Mouse (Mus musculus) cortical plate, adult 2 months (tissue): ENCODE measurements around the gene 1700008O03Rik. TPM values are rescaled to one million over a fixed set of nuclear protein-coding genes. Genes with fewer than 3 reads are reported as not detected.

Source experiments
- H3K27ac ChIP-seq: fragments of 200-500 bp; 2 replicates; pipeline ENCODE4 v1.5.1; 2012; ENCODE audit warnings: low read length, control low read depth, inconsistent platforms; ENCODE audit not compliant: insufficient read depth
- H3K4me1 ChIP-seq: fragments of 200-500 bp; 2 replicates; pipeline ENCODE4 v1.6.1; 2011; ENCODE audit warnings: low read length; ENCODE audit not compliant: control insufficient read depth, insufficient read depth
- H3K4me3 ChIP-seq: fragments of 200-500 bp; 2 replicates; pipeline ENCODE4 v1.5.1; 2011; ENCODE audit warnings: mild to moderate bottlenecking, low read length, control low read depth; ENCODE audit not compliant: insufficient read depth
- CTCF ChIP-seq: fragments of 200-500 bp; IDR thresholded peaks from 2 replicates; pipeline ENCODE4 v1.5.1; 2011; ENCODE audit warnings: mild to moderate bottlenecking, control low read depth, low read length; ENCODE audit not compliant: insufficient read depth; ENCODE audit errors: extremely low read depth
- POLR2A ChIP-seq: fragments of 200-500 bp; IDR thresholded peaks from 2 replicates; pipeline ENCODE4 v1.6.1; 2011; ENCODE audit warnings: mild to moderate bottlenecking, low read length, control low read depth; ENCODE audit not compliant: insufficient read depth; ENCODE audit errors: extremely low read depth
- polyA plus RNA-seq: library from polyadenylated mRNA; depleted of rRNA; stranded (reverse); fragments of >200 nt; gene quantifications from 2 replicates; pipeline ENCODE4 v1.2.3, GENCODE M21; 2012

The 1700008O03Rik gene
- polyA plus RNA-seq, 1 experiment: 3.7 TPM

DNA sequence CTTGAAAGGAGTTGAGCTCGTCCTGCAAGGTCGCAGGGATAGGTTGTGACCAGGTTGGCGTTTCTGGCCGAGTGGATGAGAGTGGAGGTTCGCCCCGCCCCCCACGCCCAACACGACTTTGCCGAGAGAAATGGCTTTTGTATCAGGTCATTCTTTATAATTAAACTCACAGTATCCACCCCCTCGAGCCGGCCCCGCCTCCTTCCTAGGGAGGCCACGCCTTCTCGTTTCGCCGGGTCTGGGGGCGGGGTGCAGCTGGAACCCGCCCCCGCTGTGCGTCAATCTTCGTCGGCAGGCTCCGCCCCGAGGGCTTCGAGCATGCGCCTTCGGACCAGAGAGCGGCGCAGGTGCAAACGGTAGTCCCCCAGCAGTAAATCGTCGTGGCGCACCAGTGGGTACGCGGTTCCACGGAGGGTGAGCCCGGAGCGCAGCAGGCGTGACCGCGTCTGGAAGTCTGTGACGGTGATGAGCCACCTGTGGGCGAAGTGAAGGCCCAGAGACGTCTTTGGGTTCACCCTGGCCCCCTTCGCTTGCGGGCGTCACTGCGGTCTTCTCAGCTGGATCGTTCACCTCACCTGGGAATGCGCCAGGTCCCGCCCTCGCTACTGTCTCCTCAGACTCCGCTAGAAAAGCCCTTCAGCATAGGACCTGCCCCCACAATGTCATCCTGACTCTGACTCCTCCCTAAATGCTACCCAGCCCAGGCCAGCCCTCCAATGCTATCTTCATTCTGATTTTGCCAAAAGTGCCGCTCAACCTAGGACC is 25.5 kb downstream of the 1700008O03Rik start:
- peaks cover 2% of the 10 kb centered on the region; the same call in 1 of the 2 replicates for H3K4me1 ChIP-seq
- TF ChIP-seq CTCF (no peak), POLR2A (peak; percentile 89)

GRCm38 (mm10) chr7:44358886-44359654 is 26.6 kb downstream of the 1700008O03Rik start:
- Histone ChIP-seq H3K27ac (no peak overlapping the region), H3K4me1 (peaks cover 2% of the 10 kb centered on the region; the same call in 1 of the 2 replicates), H3K4me3 (no peak overlapping the region; the same call in 1 of the 2 replicates)
- TF ChIP-seq POLR2A (0 out of 2 replicates have a peak, but pooled peaks have one; percentile 13), CTCF (no peak)

More for the DNA sequence above, 25.5 kb downstream of the 1700008O03Rik start:
- Histone ChIP-seq H3K4me3 (peak overlapping the region; percentile 38), H3K27ac (peak overlapping the region; percentile 65)

DNA sequence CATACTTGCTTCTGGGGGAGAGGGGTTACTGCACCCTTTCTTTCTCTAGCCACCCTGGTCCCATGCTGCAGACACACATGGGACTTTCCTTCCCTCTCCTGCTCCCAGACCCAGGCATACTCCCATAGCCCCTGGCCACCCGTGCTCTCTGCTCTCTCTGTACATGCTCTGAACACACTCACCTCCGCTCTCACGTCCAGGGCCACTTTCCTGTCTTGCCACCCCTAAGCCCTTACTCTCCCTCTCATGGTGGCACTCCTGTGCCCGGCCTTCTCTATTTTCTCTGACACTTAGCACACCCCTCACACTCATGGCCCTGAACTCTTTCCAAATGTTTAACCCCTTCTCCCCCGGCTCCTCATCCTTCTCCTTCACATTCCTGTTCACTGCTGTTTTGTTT is 27.6 kb downstream of the 1700008O03Rik start:
- H3K27ac ChIP-seq: no peak overlapping the region
- peaks cover 2% of the 10 kb centered on the region; the same call in 1 of the 2 replicates for H3K4me1 ChIP-seq
- no peak overlapping the region for H3K4me3 ChIP-seq
- no peak for TF ChIP-seq CTCF
- TF ChIP-seq POLR2A: no peak

- no peak overlapping the region for H3K4me3 ChIP-seq
- no peak for TF ChIP-seq CTCF
- TF ChIP-seq POLR2A: no peak
- peaks cover 2% of the 10 kb centered on the region; the same call in 1 of the 2 replicates for H3K4me1 ChIP-seq
- no peak overlapping the region for H3K27ac ChIP-seq
These were observed 28.1 kb downstream of the 1700008O03Rik start for GRCm38 (mm10) chr7:44357531-44357930.

- TF ChIP-seq CTCF (no peak), POLR2A (no peak)
- no peak overlapping the region for H3K27ac ChIP-seq
- H3K4me1 ChIP-seq: peaks cover 2% of the 10 kb centered on the region; the same call in 1 of the 2 replicates
- H3K4me3 ChIP-seq: no peak overlapping the region
These were observed 28.8 kb downstream of the 1700008O03Rik start for GRCm38 (mm10) chr7:44356590-44357481.

DNA sequence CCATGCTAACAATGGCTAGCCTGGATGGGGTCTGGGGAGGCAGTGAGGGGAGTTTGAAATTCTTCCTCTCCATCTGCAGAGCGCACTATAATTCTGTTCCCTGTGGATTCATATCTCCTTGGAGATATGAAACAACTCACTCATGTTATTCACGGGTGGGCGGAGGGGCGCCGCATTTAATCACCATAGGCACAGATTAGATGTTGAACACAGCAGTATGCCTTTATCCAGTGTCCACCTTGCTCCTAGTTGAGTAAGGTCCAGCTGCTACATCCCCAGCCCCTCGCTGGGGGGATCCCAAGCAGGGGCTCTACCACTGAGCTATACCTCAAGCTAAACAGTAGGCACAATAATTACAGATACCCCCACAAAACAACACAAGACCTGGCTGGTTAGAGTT is 30.2 kb downstream of the 1700008O03Rik start:
- Histone ChIP-seq H3K4me1 (peaks cover 2% of the 10 kb centered on the region; the same call in 1 of the 2 replicates), H3K27ac (no peak overlapping the region), H3K4me3 (no peak overlapping the region)
- no peak for TF ChIP-seq CTCF
- no peak for TF ChIP-seq POLR2A

GRCm38 (mm10) chr7:44353601-44354340 is 31.8 kb downstream of the 1700008O03Rik start:
- Histone ChIP-seq H3K4me3 (no peak overlapping the region), H3K27ac (no peak overlapping the region), H3K4me1 (no peaks in the 10 kb centered on the region)
- no peak for TF ChIP-seq CTCF
- TF ChIP-seq POLR2A: no peak

DNA sequence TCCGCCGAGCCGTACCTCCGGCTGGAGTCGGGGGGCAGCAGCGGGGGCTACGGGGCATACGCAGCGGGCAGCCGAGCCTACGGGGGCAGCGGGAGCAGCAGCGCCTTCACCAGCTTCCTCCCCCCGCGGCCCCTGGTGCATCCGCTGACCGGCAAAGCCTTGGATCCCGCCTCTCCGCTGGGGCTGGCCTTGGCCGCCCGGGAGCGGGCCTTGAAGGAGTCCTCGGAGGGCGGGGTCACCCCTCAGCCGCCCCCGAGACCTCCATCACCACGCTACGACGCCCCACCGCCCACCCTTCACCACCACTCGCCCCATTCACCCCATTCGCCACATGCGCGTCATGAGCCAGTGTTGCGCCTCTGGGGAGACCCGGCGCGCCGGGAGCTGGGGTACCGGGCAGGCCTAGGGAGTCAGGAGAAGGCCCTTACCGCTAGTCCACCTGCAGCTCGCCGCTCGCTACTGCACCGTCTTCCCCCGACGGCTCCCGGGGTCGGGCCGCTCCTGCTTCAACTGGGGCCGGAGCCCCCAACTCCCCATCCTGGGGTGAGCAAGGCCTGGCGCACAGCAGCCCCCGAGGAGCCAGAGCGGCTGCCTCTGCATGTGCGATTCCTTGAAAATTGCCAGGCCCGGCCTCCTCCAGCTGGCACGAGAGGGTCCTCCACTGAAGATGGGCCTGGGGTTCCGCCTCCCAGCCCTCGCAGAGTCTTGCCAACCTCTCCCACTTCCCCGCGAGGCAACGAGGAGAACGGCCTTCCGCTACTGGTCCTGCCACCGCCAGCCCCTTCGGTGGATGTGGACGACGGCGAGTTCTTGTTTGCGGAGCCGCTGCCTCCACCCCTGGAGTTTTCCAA is 32.6 kb downstream of the 1700008O03Rik start:
- Histone ChIP-seq H3K4me1 (no peaks in the 10 kb centered on the region), H3K4me3 (no peak overlapping the region), H3K27ac (no peak overlapping the region)
- no peak for TF ChIP-seq POLR2A
